Mouse (Mus musculus) NIH3T3 (cell line): ENCODE results near the gene Igsf1.
A peak's percentile ranks its signal among the peaks of the same experiment; 100 is the strongest.

Experiments
- DNase-seq: peaks from one replicate; pipeline ENCODE4 v3.0.0-alpha.2; 2012; ENCODE audit warnings: low read depth

The Igsf1 gene

DNA sequence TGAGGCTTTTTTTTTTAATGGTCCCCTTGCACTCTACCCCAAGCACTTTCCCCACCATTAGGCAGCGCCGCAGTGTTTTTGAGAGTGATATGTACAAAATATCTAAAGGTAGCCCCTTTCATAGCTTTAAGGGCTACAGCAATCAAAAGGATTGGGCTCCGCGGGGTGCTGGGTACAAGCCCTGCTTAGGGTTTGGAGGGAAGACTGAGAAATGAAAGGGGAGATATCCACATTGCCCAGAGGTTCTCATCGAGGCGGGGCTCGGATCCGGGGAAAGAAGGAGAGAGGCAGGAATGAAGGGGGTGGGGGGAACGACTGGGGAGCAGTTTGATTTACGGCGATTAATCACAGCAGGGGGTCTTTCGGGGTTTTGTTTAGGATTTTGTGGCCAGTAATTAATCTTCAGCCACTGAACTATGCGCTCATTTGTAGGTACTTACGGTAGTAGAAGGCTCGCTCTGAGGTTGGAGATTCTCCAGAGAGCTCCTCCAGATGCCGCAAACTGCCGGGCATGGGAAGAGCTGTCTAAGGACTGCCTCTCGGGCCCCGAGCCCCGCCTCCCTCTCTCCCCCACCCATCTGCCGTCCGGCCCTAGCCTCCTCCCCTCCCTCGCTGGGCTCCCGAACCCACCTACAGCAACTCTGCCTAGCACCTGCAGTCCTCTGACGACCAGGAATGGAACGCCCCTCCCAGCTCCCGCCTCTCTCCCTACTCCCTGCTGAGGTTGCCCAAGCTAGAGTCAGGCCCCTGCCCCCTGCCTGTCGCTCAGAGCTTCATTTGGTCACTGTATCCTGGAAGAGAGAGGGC lies at the start of gene Igsf1:
Igsf1 (minus strand) TSS at position 537 of the 807 bp plus-strand sequence.
- no peak for DNase-seq

DNA sequence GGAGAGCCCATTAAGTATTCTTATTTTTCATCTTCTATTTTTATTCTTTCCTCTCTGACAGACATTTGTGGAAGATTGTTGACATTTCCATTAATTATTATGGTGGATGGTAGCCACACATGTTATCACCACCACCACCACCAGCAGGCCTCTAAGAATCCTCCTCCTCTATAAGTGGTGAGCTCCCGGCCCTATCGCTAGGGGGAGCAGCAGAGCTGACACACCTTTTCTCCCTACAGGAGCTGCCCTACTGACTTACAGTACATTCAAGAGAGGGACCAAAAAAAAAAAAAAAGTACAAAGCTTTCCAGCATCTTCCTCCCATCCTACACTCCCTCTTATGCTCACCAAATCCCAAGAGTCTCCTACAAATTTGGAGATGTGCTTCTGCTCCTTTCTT lies 26.7 kb downstream of the Igsf1 start:
- peak; percentile 1 for DNase-seq

DNA sequence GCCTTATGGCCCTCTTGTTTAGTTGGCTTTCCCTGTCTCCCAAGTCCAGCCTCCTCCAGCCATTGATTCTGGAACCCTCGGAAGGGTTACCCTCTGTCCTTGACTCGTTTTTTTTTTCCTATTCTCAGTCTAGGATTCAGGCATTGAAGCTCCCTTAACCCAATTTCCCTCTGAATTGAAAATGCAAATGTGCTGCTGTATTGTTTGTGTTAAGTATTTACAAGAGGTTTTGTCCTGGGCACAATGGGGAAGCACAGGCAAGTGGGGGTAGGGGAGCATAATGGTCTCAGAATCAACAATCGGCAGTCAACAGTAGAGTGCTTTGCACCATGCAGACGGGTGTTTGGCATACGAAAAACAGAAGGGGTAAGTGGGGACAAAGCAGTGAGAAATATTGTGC lies 52.4 kb downstream of the Igsf1 start:
- no peak for DNase-seq

DNA sequence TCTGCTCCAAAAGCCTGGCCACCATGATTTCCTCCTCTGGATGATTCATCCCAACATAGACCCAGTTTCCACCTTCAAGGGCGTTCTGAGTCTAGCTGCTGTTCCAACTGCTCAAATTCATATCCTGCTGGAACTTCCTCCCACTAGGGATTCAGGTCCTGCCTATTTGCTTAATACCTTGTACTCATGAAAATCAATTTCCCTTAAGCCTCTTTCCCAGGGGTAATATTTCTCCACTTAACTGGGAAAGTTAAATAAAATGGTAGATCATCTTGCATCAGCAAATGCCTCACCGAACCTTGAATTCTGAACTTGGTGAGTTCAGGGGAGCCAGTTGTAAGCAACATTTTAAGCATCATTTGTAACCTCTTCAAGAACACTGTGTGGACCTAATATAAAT lies 62.6 kb downstream of the Igsf1 start, which contains the start of gene Olfr1321:
Olfr1321 (minus strand) TSS at position 101 of the 400 bp plus-strand sequence.
- DNase-seq: no peak
